Mouse (Mus musculus): ENCODE measurements at regions not wholly inside any gene's neighbourhood (a gene's known extent, or its start where the extent isn't known, plus 50 kb on each side); places are given as distances from the start of the nearest gene placed in this dataset.
A peak's percentile ranks its signal among the peaks of the same experiment; 100 is the strongest.

- WGBS = 17% methylated on average over 1 of the region's 1 CpGs
- Histone ChIP-seq H3K4me1 (no peaks in the 10 kb centered on the region), H3K4me3 (no peak overlapping the region), H3K9ac (no peak overlapping the region), H3K27ac (no peak overlapping the region), H3K4me2 (no peak overlapping the region), H3K27me3 (replicated peaks) (no peaks in the 10 kb centered on the region), H3K9me3 (no peaks in the 10 kb centered on the region), H3K36me3 (replicated peaks) (no peaks in the 10 kb centered on the region)
- no peak for ATAC-seq (replicated peaks)
Observed at GRCm38 (mm10) chr8:101697948-101698347, 1087.5 kb downstream of the Cdh11 start.

DNA sequence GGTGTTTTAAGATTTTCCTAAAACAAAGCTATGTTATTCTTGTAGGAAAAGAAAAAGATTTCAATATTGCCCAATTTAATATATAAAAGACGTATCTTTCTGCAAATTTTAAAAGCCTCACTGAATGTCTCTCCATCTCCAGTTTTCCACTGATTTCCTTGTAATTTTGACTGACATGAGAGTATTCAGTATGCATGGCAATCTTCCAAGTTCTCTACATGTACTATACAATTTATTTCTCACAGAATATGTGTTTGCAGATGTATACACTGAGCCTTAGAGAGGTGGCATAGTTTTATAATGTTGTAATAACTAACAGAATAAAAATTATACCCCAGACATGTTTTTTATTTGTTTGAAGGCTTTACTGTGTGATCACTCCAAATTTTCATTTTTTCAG lies 1094.5 kb downstream of the Cdh11 start:
- no peak for ATAC-seq (replicated peaks)
- Histone ChIP-seq H3K27me3 (replicated peaks) (no peaks in the 10 kb centered on the region), H3K36me3 (replicated peaks) (no peaks in the 10 kb centered on the region), H3K4me3 (no peak overlapping the region), H3K9me3 (no peaks in the 10 kb centered on the region), H3K4me1 (no peaks in the 10 kb centered on the region), H3K9ac (no peak overlapping the region), H3K27ac (no peak overlapping the region), H3K4me2 (no peak overlapping the region)
- WGBS = 83% methylated on average over 1 of the region's 1 CpGs

DNA sequence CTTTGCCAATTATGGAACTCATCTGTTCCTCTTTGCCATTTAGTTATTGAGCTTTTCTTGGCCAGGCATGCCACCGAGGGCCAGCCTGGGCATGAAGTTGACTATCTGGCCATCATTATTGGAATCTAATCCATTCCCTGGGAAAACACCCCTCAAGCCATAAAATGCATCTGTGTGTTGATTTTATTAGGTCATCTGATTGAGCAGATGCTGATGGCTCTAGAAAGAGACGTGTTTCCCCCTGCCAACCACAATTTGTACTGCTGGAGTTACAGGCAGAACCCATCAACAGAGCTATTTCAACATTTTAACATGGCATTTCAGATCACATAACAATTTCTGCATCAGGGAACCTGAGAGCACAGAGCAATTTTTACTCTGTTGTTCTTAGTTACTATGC lies 1116.5 kb downstream of the Cdh11 start:
- no peak for ATAC-seq (replicated peaks)
- 81% methylated on average over 2 of the region's 2 CpGs for WGBS
- Histone ChIP-seq H3K9me3 (no peaks in the 10 kb centered on the region), H3K4me1 (no peaks in the 10 kb centered on the region), H3K9ac (no peak overlapping the region), H3K4me2 (no peak overlapping the region), H3K36me3 (replicated peaks) (no peaks in the 10 kb centered on the region), H3K27ac (no peak overlapping the region), H3K27me3 (replicated peaks) (no peaks in the 10 kb centered on the region), H3K4me3 (no peak overlapping the region)

- Histone ChIP-seq H3K4me3 (no peak overlapping the region), H3K27ac (no peak overlapping the region), H3K27me3 (replicated peaks) (no peaks in the 10 kb centered on the region), H3K9ac (no peak overlapping the region), H3K36me3 (replicated peaks) (no peaks in the 10 kb centered on the region), H3K4me2 (no peak overlapping the region), H3K4me1 (no peaks in the 10 kb centered on the region), H3K9me3 (no peaks in the 10 kb centered on the region)
- WGBS = 66% methylated on average over 2 of the region's 2 CpGs
- no peak for ATAC-seq (replicated peaks)
Observed at GRCm38 (mm10) chr8:101662874-101663273, 1122.6 kb downstream of the Cdh11 start.

GRCm38 (mm10) chr8:101655292-101655691 lies 1130.2 kb downstream of the Cdh11 start:
- Histone ChIP-seq H3K4me3 (no peak overlapping the region), H3K9me3 (no peaks in the 10 kb centered on the region), H3K27ac (no peak overlapping the region), H3K27me3 (replicated peaks) (no peaks in the 10 kb centered on the region), H3K36me3 (replicated peaks) (no peaks in the 10 kb centered on the region), H3K4me1 (no peaks in the 10 kb centered on the region), H3K9ac (no peak overlapping the region), H3K4me2 (no peak overlapping the region)
- ATAC-seq (replicated peaks) = no peak
- WGBS = 66% methylated on average over 2 of the region's 2 CpGs

- 34% methylated on average over 1 of the region's 1 CpGs for WGBS
- no peaks in the 10 kb centered on the region for H3K4me1 ChIP-seq
Observed at GRCm38 (mm10) chr8:101628816-101629215, 1156.6 kb downstream of the Cdh11 start.

GRCm38 (mm10) chr8:101621941-101622340 lies 1163.5 kb downstream of the Cdh11 start:
- H3K4me1 ChIP-seq = no peaks in the 10 kb centered on the region
- ATAC-seq (replicated peaks) = no peak
- no peak overlapping the region for H3K27ac ChIP-seq
- no peak overlapping the region for H3K9ac ChIP-seq
- H3K36me3 ChIP-seq (replicated peaks) = no peaks in the 10 kb centered on the region
- no peak overlapping the region for H3K4me2 ChIP-seq
- H3K4me3 ChIP-seq = no peak overlapping the region
- no peaks in the 10 kb centered on the region for H3K9me3 ChIP-seq
- no peaks in the 10 kb centered on the region for H3K27me3 ChIP-seq (replicated peaks)
- WGBS = 81% methylated on average over 1 of the region's 1 CpGs

More at GRCm38 (mm10) chr8:101628816-101629215, 1156.6 kb downstream of the Cdh11 start:
- no peaks in the 10 kb centered on the region for H3K27me3 ChIP-seq (replicated peaks)
- no peak overlapping the region for H3K4me3 ChIP-seq
- H3K4me2 ChIP-seq = no peak overlapping the region
- no peak for ATAC-seq (replicated peaks)
- H3K36me3 ChIP-seq (replicated peaks) = no peaks in the 10 kb centered on the region
- H3K9ac ChIP-seq = no peak overlapping the region
- no peaks in the 10 kb centered on the region for H3K9me3 ChIP-seq
- H3K27ac ChIP-seq = no peak overlapping the region

GRCm38 (mm10) chr8:101591115-101591514 lies 1194.3 kb downstream of the Cdh11 start:
- no peak overlapping the region for H3K4me2 ChIP-seq
- no peak overlapping the region for H3K9ac ChIP-seq
- no peaks in the 10 kb centered on the region for H3K36me3 ChIP-seq (replicated peaks)
- H3K27me3 ChIP-seq (replicated peaks) = no peaks in the 10 kb centered on the region
- H3K4me3 ChIP-seq = no peak overlapping the region
- no peaks in the 10 kb centered on the region for H3K4me1 ChIP-seq
- H3K27ac ChIP-seq = no peak overlapping the region
- H3K9me3 ChIP-seq = no peaks in the 10 kb centered on the region
- no peak for ATAC-seq (replicated peaks)

GRCm38 (mm10) chr8:101590639-101591038 lies 1194.8 kb downstream of the Cdh11 start:
- Histone ChIP-seq H3K9ac (no peak overlapping the region), H3K9me3 (no peaks in the 10 kb centered on the region), H3K4me1 (no peaks in the 10 kb centered on the region), H3K27ac (no peak overlapping the region), H3K4me3 (no peak overlapping the region), H3K4me2 (no peak overlapping the region), H3K36me3 (replicated peaks) (no peaks in the 10 kb centered on the region), H3K27me3 (replicated peaks) (no peaks in the 10 kb centered on the region)
- WGBS = 72% methylated on average over 3 of the region's 3 CpGs
- no peak for ATAC-seq (replicated peaks)

GRCm38 (mm10) chr8:101564447-101564846 lies 1221.0 kb downstream of the Cdh11 start:
- Histone ChIP-seq H3K27me3 (replicated peaks) (no peaks in the 10 kb centered on the region), H3K27ac (no peak overlapping the region)
- ATAC-seq (replicated peaks) = no peak

DNA sequence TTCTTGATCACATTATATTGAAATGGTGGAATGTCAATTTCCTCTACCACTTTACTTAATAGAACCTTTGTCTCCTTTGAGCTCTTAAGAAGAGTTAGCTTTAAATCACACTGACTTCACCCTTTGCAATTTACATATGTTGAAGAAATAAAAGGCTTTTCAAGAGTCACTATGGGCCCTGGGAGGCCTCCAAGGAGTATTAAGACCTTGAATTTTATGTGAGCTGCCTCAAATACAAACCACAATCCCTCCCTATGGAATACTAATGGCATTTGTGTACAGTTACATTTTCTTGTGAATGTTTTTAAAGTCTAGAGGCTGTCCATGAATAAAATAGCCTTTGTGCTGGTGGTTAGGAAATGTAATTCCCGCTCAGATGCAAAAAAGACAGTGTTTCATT lies 1262.7 kb downstream of the Cdh11 start:
- 36% methylated on average over 1 of the region's 1 CpGs for WGBS
- H3K27me3 ChIP-seq (replicated peaks) = no peaks in the 10 kb centered on the region
- no peak overlapping the region for H3K4me2 ChIP-seq
- no peak for ATAC-seq (replicated peaks)
- H3K9me3 ChIP-seq = no peaks in the 10 kb centered on the region
- no peak overlapping the region for H3K9ac ChIP-seq
- no peaks in the 10 kb centered on the region for H3K36me3 ChIP-seq (replicated peaks)
- no peak overlapping the region for H3K27ac ChIP-seq
- H3K4me3 ChIP-seq = no peak overlapping the region
- H3K4me1 ChIP-seq = no peaks in the 10 kb centered on the region

More at GRCm38 (mm10) chr8:101564447-101564846, 1221.0 kb downstream of the Cdh11 start:
- H3K9ac ChIP-seq = no peak overlapping the region
- H3K4me3 ChIP-seq = no peak overlapping the region
- no peaks in the 10 kb centered on the region for H3K36me3 ChIP-seq (replicated peaks)
- no peaks in the 10 kb centered on the region for H3K9me3 ChIP-seq
- 90% methylated on average over 5 of the region's 5 CpGs for WGBS
- H3K4me1 ChIP-seq = no peaks in the 10 kb centered on the region
- H3K4me2 ChIP-seq = no peak overlapping the region

DNA sequence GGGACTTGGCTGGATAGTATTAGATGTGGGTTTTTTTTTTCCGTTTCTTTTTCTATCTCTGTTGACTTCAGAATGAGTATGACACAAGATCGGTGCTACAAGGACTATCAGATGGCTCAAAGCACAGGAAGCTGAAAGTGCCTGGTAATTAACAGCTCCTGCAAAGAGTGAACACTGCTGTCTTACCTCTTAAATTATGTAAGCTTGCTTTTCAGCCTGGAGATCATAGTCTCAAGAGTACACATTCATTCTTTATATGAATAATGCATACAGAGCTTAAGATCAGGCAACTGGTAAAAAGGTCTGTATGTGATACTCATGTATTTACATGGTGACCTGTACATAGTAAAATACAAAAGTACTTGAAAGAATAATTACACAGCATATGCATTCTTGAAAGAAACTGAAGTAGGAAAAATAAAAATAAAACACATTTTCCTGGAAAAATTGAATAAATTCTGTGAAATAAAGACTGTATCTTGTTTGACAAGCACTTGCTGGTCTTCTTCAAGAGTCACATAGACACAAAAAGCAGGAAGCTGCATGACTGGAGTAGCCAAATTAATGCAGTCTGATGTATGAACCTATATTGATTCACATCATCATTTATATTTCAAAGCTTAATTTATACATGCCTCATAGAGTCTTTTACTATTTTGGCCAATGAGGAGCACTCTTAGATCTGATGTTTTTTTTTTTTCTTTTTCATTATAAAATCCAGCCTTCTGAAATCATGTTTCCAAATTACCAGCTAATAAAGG lies 1306.7 kb downstream of the Cdh11 start:
- H3K9me3 ChIP-seq = no peaks in the 10 kb centered on the region
- no peak overlapping the region for H3K9ac ChIP-seq
- WGBS = 36% methylated on average over 2 of the region's 2 CpGs
- H3K36me3 ChIP-seq (replicated peaks) = no peaks in the 10 kb centered on the region
- H3K4me1 ChIP-seq = 0 out of 2 replicates have a peak, but pooled peaks cover 2% of the 10 kb centered on the region
- no peak overlapping the region for H3K27ac ChIP-seq
- H3K27me3 ChIP-seq (replicated peaks) = no peaks in the 10 kb centered on the region
- no peak overlapping the region for H3K4me3 ChIP-seq
- peak; percentile 70; the same call in 1 of the 2 replicates for ATAC-seq (replicated peaks)
- no peak overlapping the region for H3K4me2 ChIP-seq

DNA sequence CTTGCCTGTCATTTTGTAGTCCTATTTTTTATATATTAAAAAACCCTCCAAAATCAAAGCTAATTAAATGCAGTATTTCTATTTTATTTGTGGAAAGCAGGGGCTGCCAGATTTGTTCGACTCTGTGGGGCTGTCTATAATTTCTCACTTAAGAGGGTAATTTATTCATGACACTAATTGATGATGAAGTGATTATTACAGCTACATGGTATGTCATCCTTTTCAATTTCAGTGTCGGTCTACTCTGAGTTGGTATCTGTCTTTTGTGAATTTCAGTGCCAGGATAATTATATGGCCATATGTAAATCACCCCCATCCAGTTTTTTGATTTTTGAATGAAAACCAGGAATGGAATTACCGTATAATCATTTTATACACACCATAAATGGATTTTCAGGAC lies 1319.1 kb downstream of the Cdh11 start:
- WGBS = 53% methylated on average over 3 of the region's 3 CpGs
- H3K4me2 ChIP-seq = no peak overlapping the region
- no peaks in the 10 kb centered on the region for H3K27me3 ChIP-seq (replicated peaks)
- no peak overlapping the region for H3K4me3 ChIP-seq
- no peaks in the 10 kb centered on the region for H3K36me3 ChIP-seq (replicated peaks)
- no peak overlapping the region for H3K27ac ChIP-seq
- H3K9ac ChIP-seq = no peak overlapping the region
- no peaks in the 10 kb centered on the region for H3K4me1 ChIP-seq
- no peak for ATAC-seq (replicated peaks)
- H3K9me3 ChIP-seq = no peaks in the 10 kb centered on the region
